Mouse (Mus musculus): ENCODE data around the gene L3hypdh. TPM values are rescaled to one million over a fixed set of nuclear protein-coding genes. Genes with fewer than 3 reads are reported as not detected.

The L3hypdh gene
- total and polyA plus RNA-seq, 2 experiments from 2014 or later, result 7.6 to 12.7 TPM

DNA sequence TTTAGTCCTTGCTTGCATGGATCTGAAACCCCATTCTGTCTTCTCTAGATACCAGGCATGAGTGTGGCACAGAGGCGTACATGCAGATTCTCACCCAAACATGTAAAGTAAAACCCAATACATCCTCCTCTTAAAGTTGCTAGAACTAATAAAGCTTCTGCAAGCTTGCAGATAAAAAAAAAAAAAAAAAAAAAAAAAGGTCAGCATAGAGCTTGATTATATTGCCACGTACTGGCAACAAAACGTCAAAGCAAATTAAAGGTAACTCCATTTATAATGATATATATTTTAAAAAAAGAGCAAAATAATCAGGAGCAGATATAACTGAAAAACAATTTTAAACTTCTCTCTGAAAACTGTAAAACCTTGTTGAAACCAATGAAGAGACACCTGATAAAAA lies 44.0 kb downstream of the L3hypdh start:
- Histone ChIP-seq H3K4me1 (ENCODE audit: insufficient read depth, low read length) (no peaks in the 10 kb centered on the region), H3K9ac (replicated peaks; ENCODE audit: low read length) (no peak overlapping the region), H3K27me3 (ENCODE audit: insufficient read depth, low read length) (no peaks in the 10 kb centered on the region), H3K4me3 (ENCODE audit: low read length) (no peak overlapping the region), H3K36me3 (ENCODE audit: insufficient read depth, low read length) (no peaks in the 10 kb centered on the region), H3K9me3 (ENCODE audit: low read length) (peaks cover 3% of the 10 kb centered on the region; the same call in 1 of the 2 replicates), H3K4me2 (ENCODE audit: low read depth, low read length) (no peak overlapping the region), H3K27ac (no peak overlapping the region)
- no peak for DNase-seq (ENCODE audit: low spot score)
- ATAC-seq, result no peak
- WGBS, result 96% methylated on average over 3 of the region's 3 CpGs
- no peak for TF ChIP-seq CTCF (IDR thresholded peaks at IDR 0.05; ENCODE audit: low read depth)

DNA sequence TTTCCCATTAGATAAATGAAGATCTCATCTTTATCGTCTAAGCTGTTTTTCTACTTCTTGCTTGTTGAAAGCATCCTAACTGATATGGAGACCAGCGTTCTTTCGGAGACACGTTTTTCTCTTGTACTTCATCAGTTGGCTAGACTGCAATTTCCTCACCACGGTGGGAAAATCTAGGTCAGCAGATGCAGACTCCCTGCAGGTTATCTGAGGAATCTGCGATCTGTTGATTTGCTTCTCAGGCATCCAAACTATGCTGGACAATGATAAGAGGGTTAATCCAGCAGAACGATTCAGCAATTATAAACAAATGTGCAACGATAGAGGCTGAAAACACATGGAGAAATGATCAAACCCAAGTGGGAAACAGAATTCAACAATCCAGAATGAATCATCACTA lies 45.7 kb downstream of the L3hypdh start:
- H3K27ac ChIP-seq, result no peak overlapping the region
- TF ChIP-seq CTCF (IDR thresholded peaks at IDR 0.05; ENCODE audit: low read depth), result no peak
- 62% methylated on average over 8 of the region's 8 CpGs for WGBS
- ATAC-seq (no peak), DNase-seq (ENCODE audit: low spot score) (no peak)
- no peak overlapping the region for H3K4me3 ChIP-seq (ENCODE audit: low read length)
- peaks cover 3% of the 10 kb centered on the region; the same call in 1 of the 2 replicates for H3K9me3 ChIP-seq (ENCODE audit: low read length)
- H3K9ac ChIP-seq (replicated peaks; ENCODE audit: low read length), result no peak overlapping the region
- no peaks in the 10 kb centered on the region for H3K4me1 ChIP-seq (ENCODE audit: insufficient read depth, low read length)
- H3K27me3 ChIP-seq (ENCODE audit: insufficient read depth, low read length), result no peaks in the 10 kb centered on the region
- H3K36me3 ChIP-seq (ENCODE audit: insufficient read depth, low read length), result no peaks in the 10 kb centered on the region
- H3K4me2 ChIP-seq (ENCODE audit: low read depth, low read length), result no peak overlapping the region

DNA sequence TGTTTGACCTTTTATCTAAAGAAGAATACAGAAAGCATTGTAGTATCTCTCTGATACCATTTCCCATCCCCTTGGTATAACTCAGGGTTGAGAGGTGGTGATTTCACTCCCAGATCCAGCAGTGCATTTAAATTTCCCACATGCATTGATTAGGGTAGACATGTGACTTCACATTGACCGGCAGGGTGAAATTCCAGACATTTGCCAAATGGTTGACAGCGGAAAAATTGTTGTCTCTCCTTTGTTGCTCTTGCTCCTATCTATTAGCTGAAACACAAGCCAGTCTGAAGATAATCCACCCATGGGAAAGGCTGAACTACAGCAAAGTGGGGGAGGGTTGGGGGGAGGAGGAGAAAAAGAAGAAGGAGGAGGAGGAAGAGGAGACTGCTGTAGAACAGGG lies 46.4 kb downstream of the L3hypdh start:
- ATAC-seq (no peak), DNase-seq (ENCODE audit: low spot score) (no peak)
- Histone ChIP-seq H3K4me3 (ENCODE audit: low read length) (no peak overlapping the region), H3K36me3 (ENCODE audit: insufficient read depth, low read length) (no peaks in the 10 kb centered on the region), H3K27ac (no peak overlapping the region), H3K9me3 (ENCODE audit: low read length) (peaks cover 3% of the 10 kb centered on the region; the same call in 1 of the 2 replicates), H3K4me1 (ENCODE audit: insufficient read depth, low read length) (no peaks in the 10 kb centered on the region), H3K27me3 (ENCODE audit: insufficient read depth, low read length) (no peaks in the 10 kb centered on the region), H3K9ac (replicated peaks; ENCODE audit: low read length) (no peak overlapping the region), H3K4me2 (ENCODE audit: low read depth, low read length) (no peak overlapping the region)
- TF ChIP-seq CTCF (IDR thresholded peaks at IDR 0.05; ENCODE audit: low read depth), result no peak
- WGBS, result 32% methylated on average over 2 of the region's 2 CpGs

DNA sequence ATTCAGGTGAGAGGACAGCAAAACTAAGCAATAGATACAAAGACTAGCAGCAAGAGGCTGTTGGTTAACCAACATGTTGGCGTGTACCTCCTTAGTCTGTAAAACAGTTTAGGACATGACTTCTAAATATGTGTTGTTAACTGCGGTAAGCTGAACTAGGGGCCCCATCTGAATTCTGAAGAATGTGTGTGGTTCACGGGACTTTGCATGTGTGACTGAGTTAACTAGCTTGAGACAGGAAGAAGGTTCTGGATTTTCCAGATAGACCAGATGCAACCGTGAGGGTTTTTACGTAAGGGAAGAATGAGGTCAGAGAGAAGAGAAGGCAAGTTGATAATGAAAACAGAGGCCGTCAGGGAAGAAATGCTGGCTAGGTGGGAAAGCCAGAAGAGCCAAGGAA lies 48.2 kb downstream of the L3hypdh start:
- WGBS, result 95% methylated on average over 6 of the region's 6 CpGs
- Histone ChIP-seq H3K27ac (no peak overlapping the region), H3K36me3 (ENCODE audit: insufficient read depth, low read length) (no peaks in the 10 kb centered on the region), H3K9ac (replicated peaks; ENCODE audit: low read length) (no peak overlapping the region), H3K27me3 (ENCODE audit: insufficient read depth, low read length) (no peaks in the 10 kb centered on the region), H3K4me1 (ENCODE audit: insufficient read depth, low read length) (no peaks in the 10 kb centered on the region), H3K4me2 (ENCODE audit: low read depth, low read length) (no peak overlapping the region), H3K9me3 (ENCODE audit: low read length) (peaks cover 3% of the 10 kb centered on the region; the same call in 1 of the 2 replicates), H3K4me3 (ENCODE audit: low read length) (no peak overlapping the region)
- ATAC-seq (no peak), DNase-seq (ENCODE audit: low spot score) (no peak)
- no peak for TF ChIP-seq CTCF (IDR thresholded peaks at IDR 0.05; ENCODE audit: low read depth)

DNA sequence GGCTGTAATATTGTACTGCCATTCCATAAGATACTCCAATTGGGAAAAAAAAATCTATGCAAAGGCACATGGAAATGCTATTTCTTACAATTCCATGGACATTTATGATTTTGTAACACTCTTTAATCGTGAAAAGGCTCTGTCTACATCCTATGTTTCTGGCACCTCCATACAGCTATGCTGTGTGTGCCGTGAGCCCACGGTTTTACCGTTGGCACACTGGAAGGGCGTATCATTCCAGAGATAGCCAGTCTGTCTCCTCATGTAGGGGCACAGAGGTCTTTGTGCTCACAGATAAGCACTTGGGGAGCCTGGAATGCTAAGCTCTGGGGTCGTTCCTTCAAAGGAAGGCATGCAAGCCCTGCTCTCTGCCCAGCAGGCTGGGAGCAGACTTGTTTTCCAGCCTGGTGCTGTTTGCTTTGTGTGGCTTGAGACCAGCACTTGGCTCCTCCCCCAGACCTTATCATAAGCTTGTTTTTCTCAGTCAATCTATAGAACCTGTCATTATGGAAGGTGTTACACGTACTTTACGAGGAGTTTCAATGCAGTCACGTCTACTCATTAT lies 49.1 kb downstream of the L3hypdh start:
- TF ChIP-seq CTCF (IDR thresholded peaks at IDR 0.05; ENCODE audit: low read depth), result no peak
- Histone ChIP-seq H3K4me1 (ENCODE audit: insufficient read depth, low read length) (no peaks in the 10 kb centered on the region), H3K36me3 (ENCODE audit: insufficient read depth, low read length) (no peaks in the 10 kb centered on the region), H3K4me2 (ENCODE audit: low read depth, low read length) (no peak overlapping the region), H3K4me3 (ENCODE audit: low read length) (no peak overlapping the region), H3K27ac (no peak overlapping the region), H3K9me3 (ENCODE audit: low read length) (peaks cover 3% of the 10 kb centered on the region; the same call in 1 of the 2 replicates), H3K27me3 (ENCODE audit: insufficient read depth, low read length) (no peaks in the 10 kb centered on the region), H3K9ac (replicated peaks; ENCODE audit: low read length) (no peak overlapping the region)
- DNase-seq (ENCODE audit: low spot score), result no peak
- WGBS, result 72% methylated on average over 9 of the region's 9 CpGs
- no peak for ATAC-seq

DNA sequence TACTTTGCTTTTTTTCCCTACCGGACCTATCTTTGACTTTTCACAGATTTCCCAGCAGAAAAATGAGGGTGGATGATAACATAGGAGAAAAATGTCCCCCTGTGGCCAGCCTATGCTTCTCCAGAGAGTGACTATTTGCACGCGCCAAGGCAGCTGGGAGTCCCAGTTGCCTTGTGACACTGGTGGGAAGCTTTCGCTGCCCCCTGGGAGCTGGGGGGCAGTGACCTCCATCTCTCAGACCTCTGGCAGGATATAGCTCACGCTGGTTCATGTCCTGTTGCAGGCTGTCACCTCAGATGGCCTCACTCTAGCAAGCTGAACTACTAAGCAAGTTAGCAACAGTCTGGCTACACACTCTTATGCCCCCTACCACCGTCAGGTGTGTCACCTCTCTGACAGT lies 53.4 kb downstream of the L3hypdh start:
- WGBS, result 80% methylated on average over 6 of the region's 6 CpGs
- no peak for ATAC-seq

DNA sequence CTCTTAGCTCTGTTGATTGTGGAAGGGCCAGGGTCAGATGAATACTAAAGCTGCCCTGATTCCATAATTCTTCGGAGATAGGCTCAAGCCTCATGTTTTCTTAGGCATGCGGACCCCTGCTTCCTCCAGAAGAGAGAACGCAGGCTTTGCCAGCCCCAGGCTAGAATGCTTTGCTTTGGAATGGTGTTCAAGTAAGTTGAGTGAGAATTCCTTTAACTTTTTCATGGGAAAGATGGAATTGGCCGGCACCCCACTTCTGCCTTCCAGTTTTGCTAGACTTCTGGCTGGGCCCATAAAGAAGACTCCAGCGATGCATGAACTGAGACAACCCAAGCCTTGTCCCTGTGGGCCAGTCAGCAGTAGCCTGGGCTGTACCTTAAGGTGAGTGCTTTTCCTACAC lies 54.1 kb downstream of the L3hypdh start:
- WGBS, result 88% methylated on average over 5 of the region's 5 CpGs
- TF ChIP-seq CTCF (IDR thresholded peaks at IDR 0.05; ENCODE audit: low read depth), result no peak
- Histone ChIP-seq H3K4me2 (ENCODE audit: low read depth, low read length) (no peak overlapping the region), H3K9me3 (ENCODE audit: low read length) (no peaks in the 10 kb centered on the region), H3K4me1 (ENCODE audit: insufficient read depth, low read length) (no peaks in the 10 kb centered on the region), H3K27ac (no peak overlapping the region), H3K27me3 (ENCODE audit: insufficient read depth, low read length) (no peaks in the 10 kb centered on the region), H3K36me3 (ENCODE audit: insufficient read depth, low read length) (no peaks in the 10 kb centered on the region), H3K4me3 (ENCODE audit: low read length) (no peak overlapping the region), H3K9ac (replicated peaks; ENCODE audit: low read length) (no peak overlapping the region)
- DNase-seq (ENCODE audit: low spot score) (no peak), ATAC-seq (no peak)

More for the DNA sequence above, 53.4 kb downstream of the L3hypdh start:
- Histone ChIP-seq H3K27ac (no peak overlapping the region), H3K27me3 (ENCODE audit: insufficient read depth, low read length) (no peaks in the 10 kb centered on the region), H3K4me2 (ENCODE audit: low read depth, low read length) (no peak overlapping the region), H3K9ac (replicated peaks; ENCODE audit: low read length) (no peak overlapping the region), H3K9me3 (ENCODE audit: low read length) (no peaks in the 10 kb centered on the region), H3K4me3 (ENCODE audit: low read length) (no peak overlapping the region), H3K36me3 (ENCODE audit: insufficient read depth, low read length) (no peaks in the 10 kb centered on the region), H3K4me1 (ENCODE audit: insufficient read depth, low read length) (no peaks in the 10 kb centered on the region)
- no peak for TF ChIP-seq CTCF (IDR thresholded peaks at IDR 0.05; ENCODE audit: low read depth)
- no peak for DNase-seq (ENCODE audit: low spot score)
